Mouse (Mus musculus) hindbrain, embryonic 10.5 days (tissue): ENCODE results near the gene Slc52a3. TPM values are rescaled to one million over a fixed set of nuclear protein-coding genes. Genes with fewer than 3 reads are reported as not detected.
A peak's percentile ranks its signal among the peaks of the same experiment; 100 is the strongest.

Experiments used
- DNase-seq: peaks from one replicate; pipeline ENCODE4 v3.0.0-alpha.2; 2017; ENCODE audit warnings: low spot score
- H3K27ac ChIP-seq: fragments of 300-500 bp; sonication (generic); 2 replicates; pipeline ENCODE4 v1.5.1; 2016; ENCODE audit warnings: mild to moderate bottlenecking, moderate library complexity
- H3K27me3 ChIP-seq: fragments of 300-500 bp; sonication (generic); 2 replicates; pipeline ENCODE4 v1.6.1; 2016; ENCODE audit warnings: mild to moderate bottlenecking; ENCODE audit not compliant: poor library complexity, insufficient read depth, severe bottlenecking
- H3K36me3 ChIP-seq: fragments of 300-500 bp; sonication (generic); 2 replicates; pipeline ENCODE4 v1.6.1; 2016; ENCODE audit warnings: mild to moderate bottlenecking, moderate library complexity
- H3K4me1 ChIP-seq: fragments of 300-500 bp; sonication (generic); replicated peaks from 2 replicates; pipeline ENCODE4 v1.6.1; 2016; ENCODE audit warnings: mild to moderate bottlenecking
- H3K4me3 ChIP-seq: fragments of 300-500 bp; sonication (generic); 2 replicates; pipeline ENCODE4 v1.5.1; 2016; ENCODE audit warnings: mild to moderate bottlenecking, moderate library complexity
- H3K9me3 ChIP-seq: fragments of 300-500 bp; sonication (generic); 2 replicates; pipeline ENCODE4 v1.6.1; 2016; ENCODE audit warnings: mild to moderate bottlenecking, moderate library complexity
- WGBS: fragments of 180-500 bp; shearing (Covaris S2); methylation state at CpG from one replicate; pipeline ENCODE4 v1.1.7; 2016; 5-methylcytosine and 5-hydroxymethylcytosine counted together
- polyA plus RNA-seq: library from polyadenylated mRNA; unstranded; fragments of >200 nt; fragmentation: Nextera tagmentation; extraction: Ambion mirVana; gene quantifications from 2 replicates; pipeline ENCODE4 v1.2.1, GENCODE M21; 2016

Slc52a3 gene
- polyA plus RNA-seq, 1 experiment from 2014 or later = 1.3 TPM

DNA sequence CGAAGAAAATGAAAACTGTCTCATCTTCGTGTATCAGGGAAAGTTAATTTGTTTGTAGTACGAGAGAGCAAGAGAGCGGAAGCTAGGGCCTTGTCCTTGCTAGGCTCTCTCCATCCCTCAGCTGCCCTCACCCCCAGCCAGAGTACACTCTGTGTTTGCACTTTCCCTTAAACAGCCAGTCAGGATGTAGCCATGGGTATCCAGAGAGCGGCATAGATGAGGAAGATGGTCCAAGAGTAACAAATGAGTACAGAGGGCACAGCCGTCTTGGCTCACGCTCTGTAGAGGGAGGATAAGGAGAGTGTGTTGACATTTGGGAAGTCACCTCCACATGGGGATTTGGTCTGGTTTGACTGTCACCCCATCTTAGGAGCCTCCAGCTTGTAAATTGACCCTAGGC is 14.3 kb downstream of the Slc52a3 start:
- H3K27ac ChIP-seq = no peak overlapping the region
- no peak for DNase-seq
- H3K27me3 ChIP-seq = no peaks in the 10 kb centered on the region
- H3K4me1 ChIP-seq = peaks cover 27% of the 10 kb centered on the region
- no peaks in the 10 kb centered on the region for H3K36me3 ChIP-seq
- no peak overlapping the region for H3K4me3 ChIP-seq
- H3K9me3 ChIP-seq = no peaks in the 10 kb centered on the region
- WGBS = 90% methylated on average over 7 of the region's 7 CpGs

DNA sequence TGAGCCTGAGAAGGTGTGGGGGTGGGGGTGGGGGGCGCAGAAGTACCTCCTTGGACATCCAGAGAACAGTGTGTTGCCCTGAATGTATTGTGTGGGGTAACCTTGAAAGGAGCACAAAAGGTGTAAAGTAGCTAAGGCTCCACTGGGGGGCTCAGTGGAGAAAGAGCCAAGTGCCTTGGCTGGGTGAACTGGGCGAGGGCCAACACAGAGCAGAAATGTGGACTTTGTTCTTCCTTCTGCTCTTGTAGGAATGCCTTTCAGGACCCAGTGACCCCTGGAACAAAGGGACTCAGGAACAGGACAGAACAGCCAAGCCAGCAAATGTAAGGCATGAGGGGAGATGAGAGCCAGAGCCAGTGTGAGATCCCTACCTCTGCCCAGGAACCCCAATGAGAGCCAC is 15.4 kb downstream of the Slc52a3 start:
- H3K27ac ChIP-seq = peak overlapping the region; percentile 50
- H3K36me3 ChIP-seq = no peaks in the 10 kb centered on the region
- H3K4me3 ChIP-seq = no peak overlapping the region
- no peaks in the 10 kb centered on the region for H3K9me3 ChIP-seq
- H3K4me1 ChIP-seq = peaks cover 33% of the 10 kb centered on the region
- 46% methylated on average over 2 of the region's 2 CpGs for WGBS
- DNase-seq = no peak
- H3K27me3 ChIP-seq = no peaks in the 10 kb centered on the region

DNA sequence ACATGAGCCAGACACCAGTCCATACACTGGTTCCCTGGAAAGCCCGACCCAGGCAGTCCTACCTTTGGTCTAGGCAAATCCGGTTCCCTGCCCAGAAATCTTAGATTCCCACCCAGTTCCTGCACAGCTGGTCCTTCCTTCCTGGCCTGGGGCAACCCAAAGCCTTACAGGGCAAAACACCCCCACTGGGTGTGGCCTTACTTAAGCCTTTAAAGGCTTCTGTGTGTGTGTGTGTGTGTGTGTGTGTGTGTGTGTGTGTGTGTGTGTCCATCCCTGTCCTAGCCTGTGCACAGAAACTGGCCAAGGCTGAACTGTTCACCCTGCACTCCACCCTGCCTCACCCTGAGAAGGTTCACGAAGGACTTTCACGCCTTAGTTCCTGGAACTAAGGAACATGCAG is 15.9 kb downstream of the Slc52a3 start:
- WGBS = 83% methylated on average over 4 of the region's 4 CpGs
- Histone ChIP-seq H3K27ac (peak overlapping the region; percentile 50; the same call in 1 of the 2 replicates), H3K4me3 (no peak overlapping the region), H3K4me1 (peaks cover 33% of the 10 kb centered on the region), H3K27me3 (no peaks in the 10 kb centered on the region), H3K36me3 (no peaks in the 10 kb centered on the region), H3K9me3 (no peaks in the 10 kb centered on the region)
- DNase-seq = no peak

DNA sequence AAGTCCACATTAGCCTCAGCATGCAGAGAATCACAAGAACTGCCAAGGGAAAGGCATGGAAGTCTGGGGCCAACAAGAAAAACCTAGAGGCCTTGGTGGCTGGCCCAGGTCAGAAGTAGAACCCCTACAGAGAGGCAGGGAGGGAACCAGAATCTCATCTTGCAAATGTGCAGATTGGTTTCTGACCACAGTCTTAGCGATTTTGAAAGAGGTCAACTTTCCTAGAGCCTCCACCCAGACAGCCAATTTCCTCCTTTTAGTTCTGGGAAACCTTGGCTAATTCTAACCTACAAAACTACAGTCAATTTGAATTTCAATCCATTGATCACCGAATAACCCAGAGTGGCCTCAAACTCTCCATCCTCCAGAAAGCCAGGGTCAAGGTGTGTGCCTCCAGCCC is 16.4 kb downstream of the Slc52a3 start:
- Histone ChIP-seq H3K36me3 (no peaks in the 10 kb centered on the region), H3K9me3 (no peaks in the 10 kb centered on the region), H3K4me1 (peaks cover 28% of the 10 kb centered on the region), H3K27me3 (no peaks in the 10 kb centered on the region), H3K27ac (no peak overlapping the region), H3K4me3 (no peak overlapping the region)
- no peak for DNase-seq
- WGBS = 75% methylated on average over 2 of the region's 2 CpGs

DNA sequence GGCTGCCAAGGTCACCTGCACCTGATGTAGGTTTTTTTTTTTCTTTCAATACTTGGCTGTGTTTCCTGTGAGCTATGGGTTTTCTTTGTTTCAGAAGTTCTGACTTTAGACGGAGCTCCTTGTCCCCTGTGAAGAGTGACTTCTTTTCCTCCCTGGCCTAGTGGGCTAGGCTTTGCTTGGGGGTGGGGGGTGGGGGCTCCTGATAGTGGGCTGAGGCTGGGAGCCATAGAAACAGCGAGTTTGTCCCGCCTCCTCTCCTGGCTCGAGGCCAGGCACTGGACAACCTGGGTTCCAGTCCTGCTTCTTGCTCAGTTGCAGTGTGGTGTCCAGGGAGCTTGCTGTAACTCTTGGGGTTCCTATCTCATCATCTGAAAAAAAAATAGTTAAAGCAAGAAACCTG is 19.7 kb downstream of the Slc52a3 start:
- Histone ChIP-seq H3K9me3 (no peaks in the 10 kb centered on the region), H3K4me1 (peaks cover 31% of the 10 kb centered on the region), H3K27me3 (no peaks in the 10 kb centered on the region), H3K4me3 (no peak overlapping the region), H3K27ac (peak overlapping the region; percentile 59; the same call in 1 of the 2 replicates), H3K36me3 (no peaks in the 10 kb centered on the region)
- 51% methylated on average over 4 of the region's 4 CpGs for WGBS
- no peak for DNase-seq

DNA sequence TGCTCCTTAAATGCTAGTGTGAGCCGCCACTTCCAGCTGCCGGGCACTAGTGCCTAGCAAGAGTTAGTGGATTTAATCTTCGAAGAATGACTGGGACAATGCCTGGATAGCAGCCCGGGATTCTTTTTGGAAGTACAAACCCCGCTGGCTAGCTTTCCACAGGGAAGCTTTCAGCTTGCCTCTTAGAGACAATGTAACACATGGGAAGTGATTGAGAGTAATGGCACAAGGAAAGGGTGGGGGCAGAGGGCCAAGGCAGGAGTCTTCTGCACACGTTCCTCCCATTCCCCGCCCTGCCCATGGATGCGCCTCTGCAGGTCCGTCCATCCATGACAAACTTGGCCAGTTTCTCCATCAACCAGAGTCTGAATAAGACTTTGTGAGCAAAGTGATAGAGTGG is 20.4 kb downstream of the Slc52a3 start:
- DNase-seq = no peak
- Histone ChIP-seq H3K36me3 (no peaks in the 10 kb centered on the region), H3K27me3 (no peaks in the 10 kb centered on the region), H3K9me3 (no peaks in the 10 kb centered on the region), H3K27ac (no peak overlapping the region), H3K4me1 (peaks cover 30% of the 10 kb centered on the region), H3K4me3 (no peak overlapping the region)
- 76% methylated on average over 9 of the region's 9 CpGs for WGBS

DNA sequence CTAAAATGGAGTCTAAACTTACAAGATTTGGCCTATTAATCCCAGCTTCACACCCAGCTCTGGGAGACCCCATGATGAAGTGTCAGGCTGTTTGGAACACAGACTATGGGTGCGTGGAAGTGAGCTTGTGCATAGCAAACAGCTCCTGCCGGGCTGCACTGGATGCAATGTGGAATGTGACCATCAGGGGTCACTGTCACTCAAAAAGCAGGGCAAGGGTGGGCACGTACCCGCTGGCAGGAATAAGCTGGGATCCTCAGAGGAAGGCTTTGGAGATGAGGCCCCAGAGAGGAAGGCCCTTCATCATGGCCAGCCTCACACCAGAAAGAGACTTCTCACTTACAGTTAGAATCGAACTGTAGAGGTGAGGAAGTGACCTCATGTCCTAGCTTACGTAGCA is 23.9 kb downstream of the Slc52a3 start:
- Histone ChIP-seq H3K4me1 (peaks cover 35% of the 10 kb centered on the region), H3K9me3 (no peaks in the 10 kb centered on the region), H3K27me3 (no peaks in the 10 kb centered on the region), H3K36me3 (no peaks in the 10 kb centered on the region), H3K4me3 (no peak overlapping the region), H3K27ac (no peak overlapping the region; the same call in 1 of the 2 replicates)
- 25% methylated on average over 6 of the region's 6 CpGs for WGBS
- peak; percentile 72 for DNase-seq

DNA sequence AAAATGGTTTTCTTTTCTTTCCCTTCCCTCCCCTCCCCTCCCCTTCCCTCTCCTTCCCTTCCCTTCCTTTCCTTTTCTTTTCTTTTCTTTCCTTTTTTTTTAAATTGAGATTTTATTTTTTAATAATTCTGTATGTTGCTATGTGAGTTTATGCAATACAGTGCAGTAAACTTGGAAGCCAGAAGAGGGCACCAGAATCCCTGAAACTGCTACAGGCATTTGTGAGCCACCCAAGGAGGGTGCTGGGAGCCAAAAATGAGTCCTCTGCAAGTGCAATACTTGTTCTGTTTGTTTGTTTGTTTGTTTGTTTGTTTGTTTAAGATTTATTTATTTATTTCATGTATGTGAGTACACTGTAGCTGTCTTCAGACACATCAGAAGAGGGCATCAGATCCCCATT is 25.7 kb downstream of the Slc52a3 start:
- Histone ChIP-seq H3K4me1 (peaks cover 37% of the 10 kb centered on the region), H3K36me3 (no peaks in the 10 kb centered on the region), H3K27ac (no peak overlapping the region), H3K9me3 (no peaks in the 10 kb centered on the region), H3K4me3 (no peak overlapping the region), H3K27me3 (no peaks in the 10 kb centered on the region)
- no peak for DNase-seq

DNA sequence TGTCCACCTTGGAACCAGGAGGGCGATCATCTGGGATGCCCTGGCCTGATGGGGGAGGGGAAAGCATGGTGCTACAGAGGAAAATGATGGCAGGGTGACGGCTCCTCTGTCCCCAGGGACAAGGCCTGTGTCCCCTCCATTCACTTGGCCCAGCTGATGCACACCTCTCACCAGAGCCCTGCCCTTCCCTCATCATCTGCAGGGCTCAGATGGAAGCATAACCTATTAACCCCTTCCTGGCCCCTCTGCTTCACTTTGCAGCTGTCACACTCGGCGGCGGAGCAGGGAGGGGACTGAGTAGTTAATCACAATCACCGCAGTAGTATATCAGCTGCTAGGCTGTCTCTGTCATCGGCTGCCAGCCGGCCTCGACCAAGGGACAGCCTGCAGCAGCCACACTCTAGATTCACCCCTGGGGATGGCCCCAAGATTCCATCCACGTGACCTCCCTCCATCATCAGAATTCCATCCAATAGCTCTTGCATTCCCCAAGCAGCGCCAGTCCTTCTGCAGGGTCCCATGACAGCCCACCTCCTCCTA is 28.6 kb downstream of the Slc52a3 start:
- H3K27ac ChIP-seq = peak overlapping the region; percentile 36; the same call in 1 of the 2 replicates
- no peak overlapping the region for H3K4me3 ChIP-seq
- H3K36me3 ChIP-seq = no peaks in the 10 kb centered on the region
- DNase-seq = peak; percentile 60
- WGBS = 54% methylated on average over 11 of the region's 11 CpGs
- H3K27me3 ChIP-seq = peaks cover 23% of the 10 kb centered on the region
- H3K9me3 ChIP-seq = no peaks in the 10 kb centered on the region
- H3K4me1 ChIP-seq = peaks cover 42% of the 10 kb centered on the region

DNA sequence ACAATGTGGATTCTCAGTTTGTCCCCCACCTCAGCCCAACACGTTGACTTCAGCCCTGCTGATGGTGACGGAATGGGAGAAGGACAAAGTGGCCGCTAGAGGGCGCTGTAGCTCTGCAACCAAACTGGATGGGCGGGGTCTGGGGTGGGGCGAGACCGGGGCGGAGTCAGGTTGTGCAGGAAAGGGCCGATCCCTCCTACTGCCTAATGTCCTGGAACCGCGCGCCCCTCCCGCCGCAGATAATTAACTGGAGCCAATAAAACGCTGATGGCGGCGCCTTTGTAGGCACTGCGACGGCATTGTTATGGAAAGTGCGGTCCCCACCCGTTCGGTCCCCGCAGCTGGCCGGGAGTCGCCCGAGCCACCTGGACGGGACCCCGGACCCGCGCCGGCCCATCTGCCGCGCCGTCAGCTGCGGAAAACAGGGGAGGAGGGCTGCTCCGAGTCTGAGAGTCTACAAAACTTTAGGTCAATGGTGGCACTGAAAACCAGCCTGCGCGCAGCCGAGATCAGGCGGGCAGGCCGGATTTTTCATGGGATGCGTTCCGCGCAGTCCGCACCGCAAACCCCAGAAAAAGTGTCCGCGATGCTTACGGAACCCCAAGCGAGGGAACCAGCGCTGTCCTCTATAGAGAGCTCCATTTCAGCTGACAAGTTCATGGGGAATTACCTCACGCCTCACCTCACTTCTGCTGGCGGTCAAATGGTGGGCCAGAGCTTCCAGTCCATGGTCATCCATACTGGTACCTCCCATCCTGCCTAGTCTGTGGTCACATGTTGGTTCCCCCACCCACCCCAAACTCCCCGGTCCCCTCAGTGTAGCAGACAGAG is 33.2 kb downstream of the Slc52a3 start:
- H3K27ac ChIP-seq = peak overlapping the region; percentile 83
- H3K4me1 ChIP-seq = peaks cover 28% of the 10 kb centered on the region
- H3K9me3 ChIP-seq = no peaks in the 10 kb centered on the region
- peaks cover 56% of the 10 kb centered on the region for H3K27me3 ChIP-seq
- no peaks in the 10 kb centered on the region for H3K36me3 ChIP-seq
- peak overlapping the region; percentile 61 for H3K4me3 ChIP-seq
- DNase-seq = peak; percentile 96
- WGBS = 2% methylated on average over 54 of the region's 54 CpGs

DNA sequence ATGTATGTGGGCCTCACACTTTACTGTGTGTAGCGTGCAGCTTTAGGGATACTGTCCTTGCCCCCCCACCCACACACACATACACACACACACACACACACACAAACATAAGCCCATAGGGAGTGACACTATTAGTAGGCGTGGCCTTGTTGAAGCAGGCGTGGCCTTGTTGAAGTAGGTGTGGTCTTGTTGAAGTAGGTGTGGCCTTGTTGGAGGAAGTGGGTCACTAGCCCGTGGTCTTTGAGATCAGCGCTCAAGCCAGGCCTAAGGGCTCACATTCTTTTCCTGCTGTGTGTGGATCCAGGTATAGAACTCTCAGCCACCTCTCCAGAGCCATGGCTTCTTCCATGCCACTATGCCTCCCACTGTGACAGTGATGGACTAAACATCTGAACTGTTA is 34.7 kb downstream of the Slc52a3 start:
- Histone ChIP-seq H3K27me3 (peaks cover 56% of the 10 kb centered on the region), H3K9me3 (no peaks in the 10 kb centered on the region; the same call in 1 of the 2 replicates), H3K4me3 (no peak overlapping the region), H3K27ac (no peak overlapping the region), H3K36me3 (no peaks in the 10 kb centered on the region), H3K4me1 (peaks cover 14% of the 10 kb centered on the region)
- DNase-seq = no peak
- 73% methylated on average over 5 of the region's 5 CpGs for WGBS

DNA sequence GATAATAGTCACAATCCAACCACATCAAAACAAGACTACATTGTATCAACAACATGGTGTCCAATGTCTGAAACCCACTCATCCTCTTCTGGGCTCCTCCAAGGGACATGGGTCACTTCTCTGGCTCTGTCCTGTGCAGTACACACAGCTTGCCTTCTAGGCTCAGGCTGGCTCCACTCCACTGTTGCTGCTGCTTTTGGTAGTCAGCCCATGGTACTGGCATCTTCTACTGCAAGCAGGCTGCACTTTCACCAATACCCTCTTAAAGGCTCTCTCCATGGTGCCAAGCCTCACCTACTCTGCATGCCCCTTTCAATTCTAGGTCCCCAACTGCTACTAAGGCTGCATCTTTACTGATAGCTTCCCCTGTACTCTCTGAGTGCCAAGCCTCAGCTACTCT is 43.8 kb downstream of the Slc52a3 start:
- Histone ChIP-seq H3K4me1 (peaks cover 9% of the 10 kb centered on the region; the same call in 1 of the 2 replicates), H3K27ac (no peak overlapping the region), H3K4me3 (no peak overlapping the region), H3K36me3 (no peaks in the 10 kb centered on the region), H3K27me3 (peaks cover 27% of the 10 kb centered on the region), H3K9me3 (no peaks in the 10 kb centered on the region; the same call in 1 of the 2 replicates)
- DNase-seq = no peak

DNA sequence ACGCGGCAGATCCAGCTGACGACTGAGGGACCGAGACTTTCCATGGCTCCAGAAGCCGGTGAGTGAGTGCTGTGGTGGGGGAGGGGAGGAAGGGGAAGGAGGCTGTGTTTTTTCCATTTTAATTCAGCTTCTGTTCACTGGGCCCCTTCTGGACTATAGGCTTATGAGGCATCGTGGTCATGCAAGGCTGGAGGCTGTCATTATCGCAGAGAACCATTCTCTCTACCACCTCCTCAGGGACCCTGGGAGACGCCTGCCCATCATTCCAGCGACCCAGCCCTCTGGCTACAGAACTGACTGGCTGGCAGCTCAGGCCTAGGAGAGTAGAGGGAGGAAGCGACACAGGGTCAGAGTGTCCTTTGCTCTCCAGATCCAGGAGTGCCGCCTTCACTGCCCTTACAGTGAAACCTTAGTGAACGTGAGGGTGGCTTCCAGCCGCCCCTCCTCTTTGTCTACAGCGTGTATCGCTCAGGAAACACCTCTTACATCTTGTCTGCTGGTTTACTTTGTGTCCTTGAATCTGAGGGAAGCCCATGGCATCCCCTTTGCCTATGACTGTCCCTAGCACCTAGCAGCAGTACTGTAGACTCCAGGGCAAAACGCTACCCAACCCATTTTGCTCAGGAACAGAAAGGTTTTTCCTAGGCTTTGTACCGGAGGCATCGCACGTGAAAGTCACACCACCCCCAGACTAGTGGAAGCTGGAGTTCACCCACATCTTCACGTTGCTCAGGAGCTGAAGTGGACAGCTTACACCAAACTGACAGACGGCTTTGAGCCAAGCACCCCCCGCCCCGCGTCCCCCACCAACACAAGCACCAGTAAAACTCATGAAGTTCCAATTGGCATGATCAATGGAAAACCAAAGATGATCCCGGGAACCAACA is 51.0 kb downstream of the Slc52a3 start:
- Histone ChIP-seq H3K36me3 (no peaks in the 10 kb centered on the region), H3K27ac (peak overlapping the region; percentile 94), H3K27me3 (peaks cover 75% of the 10 kb centered on the region), H3K4me1 (peaks cover 60% of the 10 kb centered on the region), H3K9me3 (no peaks in the 10 kb centered on the region), H3K4me3 (peak overlapping the region; percentile 64)
- WGBS = 2% methylated on average over 25 of the region's 25 CpGs
- peak; percentile 73 for DNase-seq
